Mouse (Mus musculus): ENCODE results near the gene Slc6a4.

- TF ChIP-seq POLR2A (IDR thresholded peaks at IDR 0.05; ENCODE audit: low read depth, low read length) (no peak), CTCF (IDR thresholded peaks at IDR 0.05; ENCODE audit: borderline replicate concordance, insufficient read depth, low read length) (no peak)
Observed at GRCm38 (mm10) chr11:77018046-77018445, 19.6 kb downstream of the Slc6a4 start.
